Mouse (Mus musculus) ES-Bruce4 (cell line): ENCODE data around the gene Sh2b3.
"Not testable (repeated sequence)": the region's sequence is repeated elsewhere in the genome, so short reads cannot be mapped to it uniquely, and the experiment has no call there.

Experiments used
- CTCF ChIP-seq: IDR thresholded peaks from one replicate; pipeline ENCODE4 v1.8.1; 2011; ENCODE audit warnings: low read depth, low read length
- POLR2A ChIP-seq: IDR thresholded peaks from one replicate; pipeline ENCODE4 v1.8.1; 2011; ENCODE audit warnings: low read length; ENCODE audit not compliant: insufficient read depth

- TF ChIP-seq CTCF, POLR2A: not testable (repeated sequence)
Measured at GRCm38 (mm10) chr5:121847269-121847668, 9.8 kb upstream of the Sh2b3 start.
